Mouse (Mus musculus): ENCODE measurements at regions not wholly inside any gene's neighbourhood (a gene's known extent, or its start where the extent isn't known, plus 50 kb on each side); places are given as distances from the start of the nearest gene placed in this dataset.

GRCm38 (mm10) chr16:30663055-30663454 is 63.5 kb downstream of the Fam43a start:
- TF ChIP-seq CTCF (conservative IDR thresholded peaks at IDR 0.05; ENCODE audit: low read length) (no peak), POU5F1 (IDR thresholded peaks at IDR 0.05; ENCODE audit: borderline replicate concordance, low read length) (no peak)
